Mouse (Mus musculus): ENCODE measurements around the gene Mgmt.

DNA sequence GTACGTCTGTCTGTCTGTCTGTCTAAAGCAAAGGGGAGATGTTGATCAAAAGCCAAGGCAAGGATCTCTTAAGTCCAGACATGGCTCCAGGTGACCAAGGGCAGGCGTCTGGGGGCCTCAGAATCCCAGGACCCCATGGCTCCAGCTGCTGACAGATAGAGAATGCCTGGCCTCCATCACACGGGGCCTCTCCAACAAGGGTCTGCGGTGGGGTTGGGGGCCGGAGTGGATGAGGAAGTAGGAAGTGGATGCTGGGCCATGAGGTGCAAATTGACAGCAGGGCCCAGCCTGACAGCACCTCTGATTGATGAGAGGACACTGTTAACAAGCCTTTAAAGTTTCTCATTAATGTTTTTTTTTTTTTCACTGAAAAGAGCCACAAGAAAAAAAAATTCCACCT, 237.5 kb downstream of the Mgmt start:
- TF ChIP-seq CTCF (IDR thresholded peaks at IDR 0.05; ENCODE audit: extremely low read depth, insufficient read length, insufficient replicate concordance, low read depth, low read length) (no peak), POLR2A (IDR thresholded peaks at IDR 0.05; ENCODE audit: low read depth, low read length) (no peak)
